Mouse (Mus musculus) E14TG2a.4 (cell line): ENCODE measurements around the gene Zbtb20.

Source experiments
- H3K27me3 ChIP-seq: 2 replicates; pipeline ENCODE4 v1.6.1; 2014; ENCODE audit warnings: low read length, control low read depth; ENCODE audit not compliant: insufficient read depth
- H3K36me3 ChIP-seq: 2 replicates; pipeline ENCODE4 v1.6.1; 2014; ENCODE audit warnings: low read length, control low read depth; ENCODE audit not compliant: insufficient read depth
- H3K4me1 ChIP-seq: replicated peaks from 2 replicates; pipeline ENCODE4 v1.6.1; 2014; ENCODE audit warnings: low read depth, low read length, control low read depth
- H3K4me3 ChIP-seq: replicated peaks from 2 replicates; pipeline ENCODE4 v1.5.1; 2014; ENCODE audit warnings: mild to moderate bottlenecking, low read length
- H3K9me3 ChIP-seq: 2 replicates; pipeline ENCODE4 v1.6.1; 2014; ENCODE audit warnings: low read length, control low read depth
- CTCF ChIP-seq: conservative IDR thresholded peaks from 2 replicates; pipeline ENCODE4 v1.5.1; 2014; ENCODE audit warnings: low read length
- NANOG ChIP-seq: IDR thresholded peaks from 2 replicates; pipeline ENCODE4 v1.6.1; 2014; ENCODE audit warnings: borderline replicate concordance, low read length, mixed read lengths
- POU5F1 ChIP-seq: IDR thresholded peaks from 2 replicates; pipeline ENCODE4 v1.6.1; 2014; ENCODE audit warnings: low read length, borderline replicate concordance

The Zbtb20 gene

GRCm38 (mm10) chr16:43578351-43578750 lies 702.7 kb downstream of the Zbtb20 start:
- H3K9me3 ChIP-seq, result no peaks in the 10 kb centered on the region
- TF ChIP-seq CTCF (no peak), NANOG (no peak), POU5F1 (no peak)
- no peaks in the 10 kb centered on the region for H3K36me3 ChIP-seq
- H3K27me3 ChIP-seq, result peaks cover 16% of the 10 kb centered on the region; the same call in 1 of the 2 replicates
- H3K4me3 ChIP-seq, result no peak overlapping the region
- peaks cover 37% of the 10 kb centered on the region for H3K4me1 ChIP-seq

- Histone ChIP-seq H3K27me3 (peaks cover 16% of the 10 kb centered on the region; the same call in 1 of the 2 replicates), H3K36me3 (no peaks in the 10 kb centered on the region), H3K9me3 (no peaks in the 10 kb centered on the region), H3K4me1 (peaks cover 36% of the 10 kb centered on the region), H3K4me3 (no peak overlapping the region)
- TF ChIP-seq NANOG, result no peak
- no peak for TF ChIP-seq CTCF
- no peak for TF ChIP-seq POU5F1
Observed at GRCm38 (mm10) chr16:43579111-43579510, 703.4 kb downstream of the Zbtb20 start.

- Histone ChIP-seq H3K4me3 (no peak overlapping the region), H3K36me3 (no peaks in the 10 kb centered on the region), H3K27me3 (peaks cover 16% of the 10 kb centered on the region; the same call in 1 of the 2 replicates), H3K9me3 (no peaks in the 10 kb centered on the region), H3K4me1 (peaks cover 25% of the 10 kb centered on the region)
- no peak for TF ChIP-seq CTCF
- TF ChIP-seq NANOG, result no peak
- TF ChIP-seq POU5F1, result no peak
Observed at GRCm38 (mm10) chr16:43580321-43580822, 704.7 kb downstream of the Zbtb20 start.

GRCm38 (mm10) chr16:43581551-43581950 lies 705.9 kb downstream of the Zbtb20 start:
- Histone ChIP-seq H3K4me3 (no peak overlapping the region), H3K27me3 (peaks cover 12% of the 10 kb centered on the region; the same call in 1 of the 2 replicates), H3K4me1 (peaks cover 16% of the 10 kb centered on the region), H3K9me3 (no peaks in the 10 kb centered on the region), H3K36me3 (no peaks in the 10 kb centered on the region)
- TF ChIP-seq NANOG (no peak), CTCF (no peak), POU5F1 (no peak)

GRCm38 (mm10) chr16:43586859-43587429 lies 711.3 kb downstream of the Zbtb20 start:
- TF ChIP-seq POU5F1, result no peak
- TF ChIP-seq NANOG, result no peak
- no peak for TF ChIP-seq CTCF
- no peaks in the 10 kb centered on the region for H3K9me3 ChIP-seq

GRCm38 (mm10) chr16:43590704-43591493 lies 715.2 kb downstream of the Zbtb20 start:
- H3K36me3 ChIP-seq, result no peaks in the 10 kb centered on the region
- no peak overlapping the region for H3K4me3 ChIP-seq
- H3K4me1 ChIP-seq, result no peaks in the 10 kb centered on the region
- TF ChIP-seq CTCF (no peak), POU5F1 (no peak), NANOG (no peak)
- H3K27me3 ChIP-seq, result peaks cover 2% of the 10 kb centered on the region; the same call in 1 of the 2 replicates
- peaks cover 4% of the 10 kb centered on the region for H3K9me3 ChIP-seq

More at GRCm38 (mm10) chr16:43586859-43587429, 711.3 kb downstream of the Zbtb20 start:
- H3K27me3 ChIP-seq, result no peaks in the 10 kb centered on the region
- H3K4me3 ChIP-seq, result no peak overlapping the region
- H3K4me1 ChIP-seq, result peaks cover 3% of the 10 kb centered on the region; the same call in 1 of the 2 replicates
- H3K36me3 ChIP-seq, result no peaks in the 10 kb centered on the region

GRCm38 (mm10) chr16:43592062-43592461 lies 716.4 kb downstream of the Zbtb20 start:
- H3K27me3 ChIP-seq, result peaks cover 2% of the 10 kb centered on the region; the same call in 1 of the 2 replicates
- no peak for TF ChIP-seq CTCF
- TF ChIP-seq POU5F1, result no peak
- TF ChIP-seq NANOG, result no peak

GRCm38 (mm10) chr16:43592801-43593200 lies 717.1 kb downstream of the Zbtb20 start:
- Histone ChIP-seq H3K27me3 (peaks cover 6% of the 10 kb centered on the region; the same call in 1 of the 2 replicates), H3K9me3 (peaks cover 4% of the 10 kb centered on the region), H3K36me3 (no peaks in the 10 kb centered on the region), H3K4me1 (no peaks in the 10 kb centered on the region), H3K4me3 (no peak overlapping the region)
- no peak for TF ChIP-seq CTCF
- no peak for TF ChIP-seq POU5F1
- no peak for TF ChIP-seq NANOG

More at GRCm38 (mm10) chr16:43592062-43592461, 716.4 kb downstream of the Zbtb20 start:
- no peak overlapping the region for H3K4me3 ChIP-seq
- H3K36me3 ChIP-seq, result no peaks in the 10 kb centered on the region
- H3K9me3 ChIP-seq, result peaks cover 4% of the 10 kb centered on the region
- H3K4me1 ChIP-seq, result no peaks in the 10 kb centered on the region
